Mouse (Mus musculus) intestine, postnatal 0 days (tissue): ENCODE measurements at regions not wholly inside any gene's neighbourhood (a gene's known extent, or its start where the extent isn't known, plus 50 kb on each side); places are given as distances from the start of the nearest gene placed in this dataset.
"Not testable (repeated sequence)": the region's sequence is repeated elsewhere in the genome, so short reads cannot be mapped to it uniquely, and the experiment has no call there.

ENCODE experiments used
- ATAC-seq: fragments of 200-750 bp; cut with Nextera tagmentation; 2 replicates; pipeline ENCODE4 v1.8.0; 2017; ENCODE audit warnings: mild to moderate bottlenecking, moderate TSS enrichment, moderate library complexity
- H3K27ac ChIP-seq: fragments of 300-500 bp; sonication (generic); 2 replicates; pipeline ENCODE4 v1.5.1; 2014; ENCODE audit warnings: mild to moderate bottlenecking, low read depth, low read length, moderate library complexity
- H3K27me3 ChIP-seq: fragments of 300-500 bp; sonication (generic); replicated peaks from 2 replicates; pipeline ENCODE4 v1.6.1; 2014; ENCODE audit warnings: low read length, mixed read lengths; ENCODE audit not compliant: control insufficient read depth, insufficient read depth
- H3K36me3 ChIP-seq: fragments of 300-500 bp; sonication (generic); 2 replicates; pipeline ENCODE4 v1.6.1; 2014; ENCODE audit warnings: mild to moderate bottlenecking, moderate library complexity; ENCODE audit not compliant: control insufficient read depth, insufficient read depth
- H3K4me1 ChIP-seq: fragments of 300-500 bp; sonication (generic); replicated peaks from 2 replicates; pipeline ENCODE4 v1.6.1; 2014; ENCODE audit warnings: antibody characterized with exemption, low read length, mixed read lengths; ENCODE audit not compliant: control insufficient read depth, insufficient read depth
- H3K4me2 ChIP-seq: fragments of 300-500 bp; sonication (generic); replicated peaks from 2 replicates; pipeline ENCODE4 v1.6.1; 2014; ENCODE audit warnings: low read depth, mild to moderate bottlenecking, moderate library complexity
- H3K4me3 ChIP-seq: fragments of 300-500 bp; sonication (generic); 2 replicates; pipeline ENCODE4 v1.5.1; 2014; ENCODE audit warnings: low read depth, low read length
- H3K9ac ChIP-seq: fragments of 300-500 bp; sonication (generic); 2 replicates; pipeline ENCODE4 v1.6.1; 2014; ENCODE audit warnings: mild to moderate bottlenecking, low read depth, low read length
- H3K9me3 ChIP-seq: fragments of 300-500 bp; sonication (generic); 2 replicates; pipeline ENCODE4 v1.6.1; 2016; ENCODE audit warnings: mixed run types; ENCODE audit not compliant: control insufficient read depth
- CTCF ChIP-seq: sonication (generic); IDR thresholded peaks from 2 replicates; pipeline ENCODE4 v1.5.1; 2016; ENCODE audit warnings: low read depth, mild to moderate bottlenecking, control low read depth, antibody characterized with exemption, moderate library complexity
- WGBS: fragments of 180-500 bp; shearing (Covaris S2); extraction: QIAGEN DNeasy Blood & Tissue Kit; methylation state at CpG from one replicate; pipeline ENCODE4 v1.1.7; 2014; 5-methylcytosine and 5-hydroxymethylcytosine counted together

DNA sequence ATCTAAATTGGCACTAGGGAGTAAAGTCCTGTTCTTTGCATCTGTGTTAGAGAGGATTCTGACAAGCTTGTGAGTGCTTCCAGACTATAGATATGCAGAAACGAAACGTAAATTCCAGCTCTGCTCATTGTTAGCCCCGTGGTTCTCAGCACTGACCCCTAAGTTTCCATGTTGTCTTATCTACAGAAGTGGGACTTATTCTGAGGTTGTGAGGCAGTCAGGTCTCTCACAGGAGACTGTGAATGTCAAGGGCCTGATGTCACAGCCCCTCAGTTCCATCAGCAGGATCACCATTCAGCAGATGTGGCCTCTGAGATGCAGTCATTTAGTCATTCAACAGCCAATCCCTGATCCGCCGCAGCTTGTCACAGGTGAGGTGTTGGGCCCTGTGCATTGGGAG lies 525.8 kb downstream of the Zfp704 start:
- 82% methylated on average over 5 of the region's 5 CpGs for WGBS
- H3K4me2 ChIP-seq, result no peak overlapping the region
- H3K27ac ChIP-seq, result no peak overlapping the region
- no peaks in the 10 kb centered on the region for H3K4me1 ChIP-seq
- TF ChIP-seq CTCF, result no peak
- no peaks in the 10 kb centered on the region for H3K36me3 ChIP-seq
- no peaks in the 10 kb centered on the region for H3K9me3 ChIP-seq
- H3K4me3 ChIP-seq, result no peak overlapping the region
- H3K27me3 ChIP-seq, result 0 out of 2 replicates have a peak, but pooled peaks cover 3% of the 10 kb centered on the region
- H3K9ac ChIP-seq, result no peak overlapping the region
- ATAC-seq, result no peak

DNA sequence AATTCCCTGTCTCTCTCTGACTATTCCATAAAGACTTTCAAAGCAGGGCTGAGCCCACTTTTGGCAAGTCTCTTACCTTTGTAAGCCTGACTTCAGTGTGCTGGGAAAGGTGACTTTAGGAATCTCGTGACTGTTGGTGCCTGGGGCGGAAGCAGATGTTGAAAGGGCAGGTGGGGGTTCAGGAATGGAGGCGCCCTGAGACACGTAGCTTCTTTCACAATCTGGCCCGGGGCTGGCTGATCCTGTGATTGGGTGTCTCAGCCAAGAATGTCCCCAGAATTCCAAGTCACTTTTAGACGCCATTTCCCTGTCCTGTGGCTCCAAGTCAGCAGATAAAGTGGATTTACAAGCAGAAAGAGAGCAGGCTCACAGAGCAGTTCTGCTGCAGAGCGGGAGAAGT lies 527.8 kb downstream of the Zfp704 start:
- Histone ChIP-seq H3K27ac (no peak overlapping the region), H3K4me1 (no peaks in the 10 kb centered on the region), H3K9me3 (no peaks in the 10 kb centered on the region), H3K4me2 (no peak overlapping the region), H3K36me3 (no peaks in the 10 kb centered on the region), H3K27me3 (no peaks in the 10 kb centered on the region), H3K4me3 (no peak overlapping the region), H3K9ac (no peak overlapping the region)
- TF ChIP-seq CTCF, result no peak
- ATAC-seq, result no peak
- WGBS, result 64% methylated on average over 7 of the region's 7 CpGs

DNA sequence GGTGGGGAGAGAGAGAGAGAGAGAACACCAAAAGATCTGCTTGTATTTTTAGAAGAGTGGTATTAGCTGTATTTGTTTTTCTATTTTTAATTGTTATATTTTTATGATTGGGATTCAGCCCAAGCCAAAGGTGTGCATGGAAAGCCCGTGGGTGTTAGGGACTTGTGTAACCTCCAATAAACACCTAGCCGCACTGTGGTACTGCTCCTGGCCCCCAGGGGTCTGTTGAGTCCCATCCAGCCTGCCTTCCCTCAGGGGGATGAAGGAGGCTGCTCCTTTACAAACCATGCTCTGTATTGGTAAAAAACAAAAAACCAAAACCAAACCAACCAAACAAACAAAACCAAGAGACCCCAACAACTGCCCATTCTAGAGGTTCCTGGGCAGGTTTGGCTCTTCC lies 531.7 kb downstream of the Zfp704 start:
- H3K4me2 ChIP-seq, result no peak overlapping the region
- H3K4me3 ChIP-seq, result no peak overlapping the region
- 77% methylated on average over 2 of the region's 2 CpGs for WGBS
- H3K36me3 ChIP-seq, result no peaks in the 10 kb centered on the region
- no peak for ATAC-seq
- no peaks in the 10 kb centered on the region for H3K9me3 ChIP-seq
- H3K27ac ChIP-seq, result no peak overlapping the region
- H3K9ac ChIP-seq, result no peak overlapping the region
- H3K4me1 ChIP-seq, result no peaks in the 10 kb centered on the region
- H3K27me3 ChIP-seq, result no peaks in the 10 kb centered on the region
- no peak for TF ChIP-seq CTCF

DNA sequence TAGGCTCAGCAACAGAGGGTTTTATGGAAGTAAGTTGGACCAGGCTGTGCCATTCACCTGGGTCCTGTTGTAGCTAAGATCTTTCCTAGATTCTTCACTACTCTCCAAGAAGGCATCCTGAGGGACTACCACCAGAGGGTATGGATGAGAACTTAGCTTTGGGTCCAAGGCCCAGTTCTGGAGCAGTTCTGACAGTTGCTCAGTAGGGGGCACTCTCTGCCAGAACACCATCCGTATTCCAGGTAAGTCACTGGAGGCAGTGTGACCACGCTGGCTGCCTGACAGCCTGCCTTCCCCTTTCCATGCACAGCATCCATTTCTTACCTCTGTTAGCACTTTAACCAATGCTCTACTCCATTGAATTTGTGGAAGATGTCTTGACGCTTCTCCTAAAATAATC lies 533.2 kb downstream of the Zfp704 start:
- H3K27me3 ChIP-seq, result no peaks in the 10 kb centered on the region
- no peaks in the 10 kb centered on the region for H3K9me3 ChIP-seq
- no peak overlapping the region for H3K4me2 ChIP-seq
- no peak overlapping the region for H3K9ac ChIP-seq
- no peak overlapping the region for H3K27ac ChIP-seq
- no peaks in the 10 kb centered on the region for H3K4me1 ChIP-seq
- 19% methylated on average over 3 of the region's 3 CpGs for WGBS
- no peak overlapping the region for H3K4me3 ChIP-seq
- ATAC-seq, result peak; percentile 66
- TF ChIP-seq CTCF, result peak; percentile 96
- no peaks in the 10 kb centered on the region for H3K36me3 ChIP-seq

DNA sequence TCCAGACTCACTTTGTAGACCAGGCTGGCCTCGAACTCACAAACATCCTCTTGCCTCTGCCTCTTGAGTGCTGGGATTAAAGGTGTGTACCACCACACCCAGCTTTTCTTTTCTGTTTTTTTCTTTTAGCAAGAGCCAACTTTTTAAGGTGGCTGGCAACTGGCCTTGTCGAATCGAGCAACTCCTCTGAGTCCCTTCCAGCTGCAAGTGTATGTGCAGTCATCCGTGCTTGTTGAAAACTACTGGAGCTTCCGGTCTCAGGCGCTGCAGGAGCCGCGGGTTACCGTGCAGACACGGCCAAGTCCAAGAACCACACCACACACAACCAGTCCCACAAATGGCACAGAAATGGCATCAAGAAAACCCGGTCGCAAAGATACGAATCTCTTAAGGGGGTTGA lies 537.4 kb downstream of the Zfp704 start:
- 95% methylated on average over 13 of the region's 13 CpGs for WGBS
- not testable (repeated sequence) for H3K4me2 ChIP-seq, H3K4me1 ChIP-seq, ATAC-seq, H3K36me3 ChIP-seq, H3K27ac ChIP-seq, H3K9ac ChIP-seq, H3K4me3 ChIP-seq, H3K27me3 ChIP-seq, H3K9me3 ChIP-seq

DNA sequence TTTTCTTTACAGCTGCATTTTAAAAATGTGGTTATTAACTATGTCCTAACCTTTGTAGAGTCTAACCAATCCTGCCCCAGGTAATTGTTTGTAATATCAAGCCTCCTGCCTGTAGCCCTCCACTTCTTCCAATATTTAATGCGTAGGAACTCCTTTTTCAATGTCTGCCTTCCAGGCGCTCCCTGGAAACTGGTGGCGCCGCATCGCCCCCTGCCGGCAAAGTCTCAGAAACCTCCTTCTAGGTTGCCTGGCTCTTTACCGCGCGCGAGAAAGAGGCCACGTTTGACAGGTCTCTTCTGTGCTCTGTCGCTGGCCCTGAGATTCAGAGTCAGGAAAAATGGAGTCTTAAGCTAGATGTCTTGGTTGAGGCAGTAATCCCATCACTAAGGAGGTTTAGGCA lies 542.8 kb downstream of the Zfp704 start:
- H3K36me3 ChIP-seq, result no peaks in the 10 kb centered on the region
- peak overlapping the region; percentile 6; the same call in 1 of the 2 replicates for H3K4me2 ChIP-seq
- H3K9ac ChIP-seq, result no peak overlapping the region
- 3% methylated on average over 12 of the region's 12 CpGs for WGBS
- no peak overlapping the region for H3K4me3 ChIP-seq
- no peaks in the 10 kb centered on the region for H3K27me3 ChIP-seq
- H3K4me1 ChIP-seq, result no peaks in the 10 kb centered on the region
- no peak overlapping the region for H3K27ac ChIP-seq
- no peak for ATAC-seq
- H3K9me3 ChIP-seq, result no peaks in the 10 kb centered on the region
- peak; percentile 91 for TF ChIP-seq CTCF

DNA sequence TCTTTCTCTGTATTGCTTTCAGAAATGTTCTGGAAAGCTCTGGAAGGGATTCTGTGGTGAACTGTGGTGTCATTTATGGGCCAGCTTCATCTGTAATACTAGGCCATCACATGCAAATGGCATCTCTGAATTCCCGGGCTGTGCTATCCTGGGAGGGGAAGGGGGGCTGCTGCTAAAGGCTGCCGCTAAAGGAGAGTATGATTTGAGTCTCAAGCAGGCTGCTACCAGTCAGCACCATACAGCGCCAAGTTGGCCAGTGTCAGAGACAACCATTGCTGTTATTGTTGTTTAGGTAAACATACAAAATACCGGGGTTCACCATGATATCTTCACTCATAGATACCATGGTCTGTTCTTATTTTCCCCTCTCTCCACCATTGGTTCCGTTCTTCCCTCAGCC lies 543.5 kb downstream of the Zfp704 start:
- Histone ChIP-seq H3K9me3 (no peaks in the 10 kb centered on the region), H3K36me3 (no peaks in the 10 kb centered on the region), H3K4me1 (no peaks in the 10 kb centered on the region), H3K27ac (no peak overlapping the region), H3K9ac (no peak overlapping the region), H3K27me3 (no peaks in the 10 kb centered on the region), H3K4me2 (no peak overlapping the region), H3K4me3 (no peak overlapping the region)
- no peak for ATAC-seq
- no peak for TF ChIP-seq CTCF
- 84% methylated on average over 5 of the region's 5 CpGs for WGBS
